Mouse (Mus musculus): ENCODE measurements around the gene Akap7. TPM values are rescaled to one million over a fixed set of nuclear protein-coding genes. Genes with fewer than 3 reads are reported as not detected.

The Akap7 gene
- total RNA-seq, 2 experiments from 2014 or later: 59.1 to 62.1 TPM

DNA sequence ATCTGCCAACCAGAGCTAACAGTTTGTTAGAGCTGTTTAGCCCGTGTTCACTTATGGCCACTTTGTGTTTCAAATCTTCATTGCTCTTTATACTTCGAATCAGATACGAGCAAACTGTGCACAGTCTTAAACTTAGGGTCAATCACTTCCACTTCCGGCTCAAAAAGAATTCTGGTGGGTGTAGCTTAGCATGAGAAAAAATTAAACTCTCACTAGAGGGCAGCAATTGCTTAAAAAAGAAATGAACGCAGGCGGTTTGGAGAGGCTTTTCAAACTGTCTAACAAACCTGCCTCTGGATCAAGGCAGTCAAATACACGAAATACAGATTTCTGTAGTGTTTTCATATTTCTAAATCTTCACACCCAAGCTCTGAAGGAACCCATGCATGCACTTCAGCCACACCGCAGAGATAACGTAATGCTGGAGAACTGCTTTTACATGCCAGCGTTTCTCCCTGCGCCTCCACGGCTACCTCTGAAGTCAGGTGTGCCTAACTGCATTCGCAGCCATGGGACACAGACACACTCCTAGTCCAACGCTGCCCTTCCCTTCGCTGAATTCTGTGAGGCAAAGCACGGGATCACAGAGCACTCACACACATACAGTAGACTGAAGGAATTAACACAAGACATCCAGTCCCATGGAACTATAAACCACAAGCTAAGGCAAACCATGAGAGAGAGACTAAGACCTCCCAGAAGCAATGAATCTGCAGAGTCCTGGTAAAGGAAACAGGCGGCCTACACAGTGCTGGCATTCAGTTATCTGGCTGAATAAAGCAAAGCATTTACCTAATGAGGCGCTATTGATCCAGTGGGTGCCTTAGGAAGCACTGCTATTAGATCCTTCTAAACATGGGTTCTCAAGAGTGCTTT, 39.0 kb downstream of the Akap7 start:
- DNase-seq (ENCODE audit: low spot score in 2 of 2): peak; percentile 34 to 71
- intact Hi-C loops (cut with DNase I): loop anchor here (1.0 to 5.0 kb wide), 2 partner anchors 220 to 414 kb away; no protein-coding TSS in a partner anchor

- DNase-seq (ENCODE audit: low spot score in 2 of 2): no peak
- intact Hi-C loops (cut with DNase I): no loop called here
Observed at GRCm38 (mm10) chr10:25261176-25261575, 46.5 kb downstream of the Akap7 start.

- DNase-seq (ENCODE audit: low spot score in 2 of 2): no peak
- intact Hi-C loops (cut with DNase I): no loop called here
Observed at GRCm38 (mm10) chr10:25260724-25261123, 46.9 kb downstream of the Akap7 start.

- intact Hi-C loops (cut with DNase I): no loop called here
Observed at GRCm38 (mm10) chr10:25258171-25258570, 49.5 kb downstream of the Akap7 start.

DNA sequence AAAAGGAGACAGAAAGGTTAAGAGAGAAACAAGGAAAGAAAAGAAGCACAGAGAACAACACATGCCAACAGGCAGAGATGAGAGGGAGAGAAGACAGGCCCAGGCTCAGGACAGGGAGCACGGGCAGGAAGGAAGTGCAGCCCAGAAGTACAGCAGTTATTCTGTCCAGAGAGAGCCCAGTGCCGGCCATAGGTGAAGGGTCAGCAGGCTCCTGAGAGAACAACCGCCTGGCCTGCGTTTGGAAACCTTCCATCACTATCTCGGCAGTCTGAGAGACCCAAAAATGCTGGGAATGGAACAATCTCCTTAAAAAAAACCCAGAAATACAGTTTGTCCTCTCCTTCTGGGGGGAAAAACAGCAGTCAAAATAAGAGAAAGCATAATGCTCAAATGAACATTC, 50.2 kb downstream of the Akap7 start:
- no peak for DNase-seq (ENCODE audit: low spot score in 2 of 2)
- intact Hi-C loops (cut with DNase I): no loop called here

More at GRCm38 (mm10) chr10:25258171-25258570, 49.5 kb downstream of the Akap7 start:
- no peak for DNase-seq (ENCODE audit: low spot score in 2 of 2)

GRCm38 (mm10) chr10:25253474-25253873, 54.2 kb downstream of the Akap7 start:
- no peak for DNase-seq (ENCODE audit: low spot score in 2 of 2)
- intact Hi-C loops (cut with DNase I): no loop called here

DNA sequence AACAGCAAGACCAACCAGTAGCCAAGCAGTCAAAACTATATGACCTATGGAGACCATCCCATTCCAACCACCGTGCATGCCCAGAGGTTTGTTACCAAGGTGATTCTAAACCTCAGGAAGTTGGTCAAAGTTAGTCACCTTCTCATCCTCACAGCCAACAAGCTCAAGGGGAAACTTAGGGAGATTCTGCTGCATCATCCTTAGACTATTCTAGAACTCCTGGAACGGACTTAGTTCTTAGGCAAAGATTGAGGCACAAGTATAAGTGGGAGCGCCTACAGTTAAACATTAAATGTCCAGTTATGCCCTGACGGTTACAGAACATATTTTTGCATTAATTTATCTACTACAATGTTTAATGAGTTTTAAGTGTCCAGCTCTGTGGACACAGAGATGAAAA, 54.7 kb downstream of the Akap7 start:
- no peak for DNase-seq (ENCODE audit: low spot score in 2 of 2)
- intact Hi-C loops (cut with DNase I): no loop called here

GRCm38 (mm10) chr10:25250108-25250507, 57.6 kb downstream of the Akap7 start:
- peak; percentile 24 to 50 for DNase-seq (ENCODE audit: low spot score in 2 of 2)
- intact Hi-C loops (cut with DNase I): no loop called here

DNA sequence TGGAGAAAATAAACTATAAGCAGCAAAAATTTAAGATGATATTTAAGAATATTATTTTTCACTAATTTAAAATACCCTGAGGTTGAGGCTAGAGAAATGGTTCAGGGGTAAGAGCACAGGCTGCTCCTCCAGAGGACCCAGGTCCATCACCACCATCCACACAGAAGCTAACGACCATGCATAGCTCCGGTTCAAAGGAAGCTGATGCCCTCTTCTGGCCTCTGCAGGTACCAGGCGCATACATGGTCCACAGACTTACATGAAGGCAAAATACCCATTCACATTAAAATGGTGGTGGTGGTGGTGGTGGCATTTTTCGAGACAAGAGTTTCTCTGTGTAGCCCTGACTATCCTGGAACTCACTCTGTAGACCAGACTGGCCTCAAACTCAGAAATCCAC, 61.5 kb downstream of the Akap7 start:
- intact Hi-C loops (cut with DNase I): loop anchor here (10.0 kb wide), 1 partner anchor 451 kb away; no protein-coding TSS in a partner anchor
- peak in 1 of 2 experiments; percentile 34 for DNase-seq (ENCODE audit: low spot score in 2 of 2)

DNA sequence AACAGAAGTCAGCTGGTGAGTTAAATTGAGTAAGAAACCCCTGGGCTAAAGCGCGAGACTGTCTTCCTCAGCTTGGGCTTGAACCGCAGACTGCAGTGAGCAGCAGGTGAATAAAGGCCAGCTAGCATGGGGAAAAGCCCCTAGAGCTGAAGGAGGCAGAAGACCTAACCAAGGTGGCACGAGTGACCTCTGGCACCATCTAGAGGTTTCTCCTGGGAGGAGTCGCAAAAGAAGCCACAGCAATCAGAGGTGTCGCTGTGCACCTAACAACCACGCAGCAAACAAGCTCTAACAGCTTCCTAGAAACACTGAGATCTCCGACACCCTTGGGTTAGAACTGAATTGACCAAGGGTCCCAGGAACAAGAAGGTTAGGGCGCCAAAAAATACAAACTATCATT, 68.5 kb downstream of the Akap7 start:
- intact Hi-C loops (cut with DNase I): loop anchor here (5.0 kb wide), 1 partner anchor 277 kb away; no protein-coding TSS in a partner anchor
- peak; percentile 20 to 43 for DNase-seq (ENCODE audit: low spot score in 2 of 2)

- intact Hi-C loops (cut with DNase I): no loop called here
- DNase-seq (ENCODE audit: low spot score in 2 of 2): no peak
Observed at GRCm38 (mm10) chr10:25234080-25234479, 73.6 kb downstream of the Akap7 start.

DNA sequence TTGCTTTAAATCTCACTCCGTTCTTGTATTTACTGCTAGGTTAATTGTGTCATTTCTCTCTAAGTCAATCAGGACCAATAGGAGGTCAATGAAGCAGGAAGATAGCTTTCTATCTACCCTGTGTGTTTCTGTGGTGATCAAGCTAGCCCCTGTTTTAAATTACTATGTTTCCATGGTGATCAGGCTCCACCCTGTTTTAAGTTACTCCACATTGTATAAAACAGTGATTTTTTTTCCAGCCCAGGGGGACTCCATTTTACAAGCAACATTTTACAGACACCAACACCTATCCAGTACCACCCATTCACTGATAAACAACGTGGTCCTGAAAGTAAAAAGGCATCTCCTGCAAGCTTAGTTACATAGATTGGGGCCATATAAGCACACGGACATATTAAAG, 75.0 kb downstream of the Akap7 start:
- intact Hi-C loops (cut with DNase I): no loop called here
- DNase-seq (ENCODE audit: low spot score in 2 of 2): no peak

DNA sequence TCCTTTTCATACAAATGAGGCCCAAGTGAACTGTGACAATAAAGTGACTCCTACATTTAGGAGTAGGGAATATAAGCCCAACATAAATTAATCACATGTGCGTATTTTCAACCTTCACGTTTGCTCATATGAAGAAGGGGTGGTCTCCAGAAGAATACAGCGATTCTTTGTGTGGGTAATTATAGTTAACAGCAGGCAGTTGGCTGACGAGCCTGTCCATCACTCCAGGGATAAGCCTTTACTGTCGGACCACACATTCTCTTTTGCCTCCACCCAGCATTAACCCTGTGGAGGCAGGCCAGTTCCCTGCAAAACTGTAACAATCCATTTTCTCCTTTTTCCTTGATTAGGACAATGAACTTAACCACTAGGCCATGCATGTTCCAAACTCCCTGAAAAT, 76.3 kb downstream of the Akap7 start:
- intact Hi-C loops (cut with DNase I): no loop called here
- DNase-seq (ENCODE audit: low spot score in 2 of 2): no peak

- DNase-seq (ENCODE audit: low spot score in 2 of 2): no peak
- intact Hi-C loops (cut with DNase I): no loop called here
Observed at GRCm38 (mm10) chr10:25224371-25224770, 83.3 kb downstream of the Akap7 start.

GRCm38 (mm10) chr10:25220754-25221153, 86.9 kb downstream of the Akap7 start:
- DNase-seq (ENCODE audit: low spot score in 2 of 2): no peak
- intact Hi-C loops (cut with DNase I): no loop called here

DNA sequence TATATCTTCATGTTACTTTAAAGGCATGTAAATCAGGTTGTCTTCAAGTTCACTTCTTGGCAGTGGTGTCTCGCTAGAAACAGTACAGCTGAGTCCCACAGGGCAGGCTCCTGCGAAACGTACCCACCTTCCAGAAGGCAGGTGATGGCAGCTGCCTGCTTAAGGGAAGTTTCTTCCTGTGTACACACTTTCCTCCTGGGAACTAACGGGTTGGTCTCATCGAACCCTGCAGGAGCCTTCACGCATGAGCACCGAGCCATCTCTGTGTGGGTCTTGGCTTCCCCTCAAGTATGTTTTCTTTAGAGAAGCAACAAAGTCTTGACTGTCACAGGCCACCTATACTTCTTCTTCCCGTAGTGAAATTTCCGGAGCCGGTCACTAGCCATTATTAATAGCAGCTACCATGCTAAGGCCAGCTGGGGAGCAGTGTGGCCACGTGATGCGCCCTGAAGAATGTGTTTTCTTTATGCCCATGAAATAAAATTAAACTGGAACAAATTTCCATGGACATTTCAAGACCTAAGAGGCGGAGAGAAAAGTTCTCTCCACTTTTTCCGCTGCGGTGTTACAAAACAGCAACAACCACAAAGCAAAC, 87.7 kb downstream of the Akap7 start:
- DNase-seq (ENCODE audit: low spot score in 2 of 2): no peak
- intact Hi-C loops (cut with DNase I): loop anchor here (1.0 to 5.0 kb wide), 3 partner anchors 218 to 351 kb away; partner anchors contain the start of gene Med23

DNA sequence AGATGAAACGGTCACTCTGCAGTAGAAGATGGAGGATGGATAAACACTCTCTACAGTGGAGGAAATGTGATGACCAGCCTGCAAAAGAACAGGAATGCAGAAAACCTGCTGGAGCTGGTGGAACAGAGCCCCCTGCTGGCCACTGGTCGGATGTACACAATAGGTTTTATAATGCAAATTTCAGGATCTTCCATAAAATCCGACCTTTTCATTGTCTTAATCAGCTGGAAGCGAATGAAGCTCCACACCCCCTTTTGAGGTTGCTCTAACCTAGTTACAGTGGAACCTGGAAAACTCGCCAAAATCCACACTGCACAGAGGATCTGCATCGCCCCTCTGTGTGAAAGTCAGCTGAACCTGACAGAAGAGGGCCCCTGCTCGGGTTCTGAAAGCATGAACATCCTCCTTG, 88.4 kb downstream of the Akap7 start:
- DNase-seq (ENCODE audit: low spot score in 2 of 2): peak; percentile 72 to 81
- intact Hi-C loops (cut with DNase I): loop anchor here (1.0 to 5.0 kb wide), 3 partner anchors 217 to 350 kb away; partner anchors contain the start of gene Med23

DNA sequence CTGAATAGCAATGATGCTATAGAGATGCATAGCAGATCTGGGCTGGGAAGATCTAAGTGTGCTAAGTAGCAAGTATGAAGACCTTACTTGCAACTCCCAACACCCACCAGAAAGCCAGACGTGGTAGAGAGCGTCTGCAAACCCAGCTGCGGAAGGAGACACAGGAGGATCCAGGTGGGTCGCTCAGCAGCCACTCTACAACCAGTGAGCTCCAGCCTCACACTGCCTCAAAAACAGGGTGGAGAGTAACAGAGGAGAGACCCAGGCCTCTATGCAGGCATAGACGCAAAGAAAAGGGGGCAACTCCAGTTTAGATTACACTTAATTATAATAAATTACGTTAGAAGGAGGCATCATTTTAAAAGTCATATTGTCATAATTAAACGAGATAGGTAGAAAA, 88.9 kb downstream of the Akap7 start:
- DNase-seq (ENCODE audit: low spot score in 2 of 2): no peak
- intact Hi-C loops (cut with DNase I): loop anchor here (1.0 to 5.0 kb wide), 3 partner anchors 216 to 350 kb away; partner anchors contain the start of gene Med23

DNA sequence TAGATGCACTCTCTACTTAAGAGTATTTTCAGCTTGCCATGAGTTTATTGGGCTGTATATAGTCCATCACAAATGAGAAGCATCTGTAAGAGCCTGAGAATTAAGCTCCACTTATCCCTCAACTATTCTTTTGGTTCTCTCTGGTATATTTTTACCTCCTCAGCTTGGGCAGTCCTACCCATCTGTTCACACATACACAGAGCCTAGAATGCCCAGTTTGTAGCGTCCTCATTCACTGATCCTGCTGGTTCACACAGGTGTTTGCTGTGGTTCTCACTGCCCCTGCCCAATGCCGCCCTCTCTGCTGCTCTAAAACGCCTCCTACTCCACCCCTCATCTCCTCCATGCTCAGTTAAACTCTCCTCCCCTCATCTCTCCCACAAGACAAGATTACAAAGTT, 91.7 kb downstream of the Akap7 start:
- peak in 1 of 2 experiments; percentile 69 for DNase-seq (ENCODE audit: low spot score in 2 of 2)
- intact Hi-C loops (cut with DNase I): loop anchor here (5.0 kb wide), 1 partner anchor 214 kb away; no protein-coding TSS in a partner anchor

DNA sequence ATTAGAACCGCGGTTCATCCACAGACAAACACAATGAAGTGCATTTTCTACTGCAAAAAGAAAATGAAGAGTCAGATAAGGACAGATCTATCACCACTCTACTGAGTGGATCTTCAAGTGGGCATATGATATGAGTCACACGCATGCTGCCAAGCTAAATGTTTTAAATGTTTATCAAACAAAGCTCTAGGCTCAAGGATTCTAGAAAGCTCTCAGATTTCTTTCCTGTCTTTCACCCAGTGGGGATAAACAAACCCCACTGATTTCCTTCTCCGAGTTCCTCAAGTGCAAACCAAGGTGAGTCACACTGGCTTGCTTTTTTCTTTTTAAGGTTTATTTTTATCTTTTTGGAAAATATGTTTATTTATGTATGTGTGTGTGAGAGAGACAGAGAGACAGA, 94.0 kb downstream of the Akap7 start:
- intact Hi-C loops (cut with DNase I): no loop called here
- DNase-seq (ENCODE audit: low spot score in 2 of 2): peak in 1 of 2 experiments; percentile 27

DNA sequence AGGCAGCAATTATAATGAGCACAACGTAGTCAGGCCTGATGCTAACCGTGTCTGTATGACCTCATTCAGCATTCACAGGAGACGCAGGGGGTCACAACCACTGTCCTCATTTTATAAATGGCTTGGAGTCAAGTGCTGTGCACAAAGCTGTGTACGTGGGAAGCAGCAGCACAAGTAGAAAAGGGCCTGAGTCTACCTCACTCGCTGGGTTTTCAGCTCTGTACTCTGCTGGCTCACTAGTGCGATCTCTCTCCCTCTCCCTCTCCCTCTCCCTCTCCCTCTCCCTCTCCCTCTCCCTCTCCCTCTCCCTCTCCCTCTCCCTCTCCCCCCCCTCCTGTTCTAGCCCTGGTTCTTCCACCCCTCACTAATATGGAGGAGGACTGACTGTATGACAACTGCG, 99.1 kb downstream of the Akap7 start:
- intact Hi-C loops (cut with DNase I): no loop called here

More for the DNA sequence above, 99.1 kb downstream of the Akap7 start:
- DNase-seq (ENCODE audit: low spot score in 2 of 2): no peak

All from left cerebral cortex, postnatal 25 days (tissue).